In the genomic region with DNA sequence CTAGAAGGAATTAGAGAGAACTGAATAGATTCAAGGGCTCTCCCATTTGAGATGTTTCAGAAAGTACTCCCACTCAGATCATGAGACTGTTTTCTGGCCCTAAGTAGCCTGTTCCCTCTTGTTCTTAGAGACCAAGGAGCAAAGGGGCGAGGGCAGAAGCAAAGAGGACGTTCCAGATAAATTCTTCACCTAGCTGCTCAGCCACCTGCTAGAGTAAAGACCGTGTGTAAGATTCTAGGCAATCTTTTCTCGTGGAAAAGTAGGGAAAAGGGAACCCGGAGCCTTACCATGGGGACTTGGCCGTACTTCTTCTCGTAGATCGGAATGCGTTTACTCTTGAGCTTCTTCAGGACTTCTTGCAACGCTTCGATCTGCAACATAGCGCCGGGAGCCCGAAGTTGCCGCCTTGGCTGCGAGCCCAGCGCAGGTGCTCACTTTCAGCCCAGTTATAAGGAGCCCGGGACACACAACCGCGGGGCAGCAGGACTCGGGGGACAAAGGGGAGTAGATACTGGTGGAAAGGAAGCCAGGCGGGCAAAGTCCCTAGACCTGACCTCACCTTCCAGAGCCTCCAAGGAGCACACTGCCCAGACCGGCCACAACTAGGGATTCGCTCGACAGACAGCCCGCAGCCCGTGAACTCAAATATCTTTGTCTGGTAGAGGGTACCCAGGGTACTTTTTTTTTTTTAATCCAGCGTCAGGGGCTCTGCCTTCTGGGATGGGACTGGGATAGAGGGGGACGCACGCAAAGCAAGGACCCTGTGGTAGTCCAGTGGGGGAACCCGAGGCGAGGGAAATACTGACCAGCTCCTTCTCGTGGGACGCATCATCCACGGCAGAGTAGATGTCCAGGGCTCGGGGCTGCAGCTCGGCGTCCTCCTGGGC, we compare ENCODE assay signal across 9 mouse cellular contexts. TPM values are rescaled to one million over a fixed set of nuclear protein-coding genes. Genes with fewer than 3 reads are reported as not detected.
DNase-seq lines count a peak whose midpoint lies in the region; ATAC-seq and TF ChIP-seq lines count a peak whose summit lies in the region.
"Had no signal": no experiment of that assay in that cellular context is flagged by ENCODE, and none has a peak within 500 bp of the region (broad histone marks: within the 10 kb centered on the region; RNA-seq: fewer than 3 reads in every experiment).

No protein-coding gene starts in this region.

- H3K9ac ChIP-seq in lung, embryonic 16.5 days (ENCODE audit: low read length), result no peak overlapping the region
- no peak overlapping the region for H3K9ac ChIP-seq in kidney, postnatal 0 days (ENCODE audit: low read depth, low read length)

- no peaks in the 10 kb centered on the region for H3K36me3 ChIP-seq in lung, embryonic 16.5 days (ENCODE audit: control insufficient read depth, insufficient read depth, low read length)
- no peaks in the 10 kb centered on the region for H3K36me3 ChIP-seq in kidney, postnatal 0 days (ENCODE audit: insufficient read depth, low read length)

- DNase-seq in cerebellum, adult 9-11 months, result peak; percentile 1
- no peak for DNase-seq in cerebellum, adult 11 months
- no peak for DNase-seq in lung, postnatal 36 days
- no peak for DNase-seq in kidney, postnatal 0 days (ENCODE audit: low spot score)
- DNase-seq in gastrocnemius, postnatal 25 days, result no peak
- DNase-seq in layer of hippocampus, postnatal 10 days (ENCODE audit: low spot score in 2 of 2), result no peak

- H3K4me1 ChIP-seq in lung, embryonic 16.5 days (replicated peaks; ENCODE audit: control insufficient read depth, insufficient read depth, low read length), result 0 out of 2 replicates have a peak, but pooled peaks cover 2% of the 10 kb centered on the region
- 0 out of 2 replicates have a peak, but pooled peaks cover 4% of the 10 kb centered on the region for H3K4me1 ChIP-seq in kidney, postnatal 0 days (replicated peaks; ENCODE audit: insufficient read depth, low read length)
- H3K4me1 ChIP-seq in olfactory bulb, adult 2 months (ENCODE audit: control insufficient read depth, insufficient read depth, low read length), result peaks cover 8% of the 10 kb centered on the region; the same call in 1 of the 2 replicates

- H3K9me3 ChIP-seq in lung, embryonic 16.5 days (ENCODE audit: control insufficient read depth, low read length), result no peaks in the 10 kb centered on the region
- H3K9me3 ChIP-seq in kidney, postnatal 0 days (replicated peaks; ENCODE audit: low read length), result no peaks in the 10 kb centered on the region

- H3K4me3 ChIP-seq in lung, embryonic 16.5 days (ENCODE audit: low read length), result no peak overlapping the region
- no peak overlapping the region for H3K4me3 ChIP-seq in kidney, postnatal 0 days (replicated peaks; ENCODE audit: low read depth, low read length)
- peak overlapping the region; percentile 35 for H3K4me3 ChIP-seq in olfactory bulb, adult 2 months (ENCODE audit: insufficient read depth, low read depth, low read length)

- H3K4me2 ChIP-seq in lung, embryonic 16.5 days (ENCODE audit: low read depth, low read length), result peak overlapping the region; percentile 25; the same call in 1 of the 2 replicates
- peak overlapping the region; percentile 34 for H3K4me2 ChIP-seq in kidney, postnatal 0 days (ENCODE audit: low read length)

- H3K27ac ChIP-seq in lung, embryonic 16.5 days (ENCODE audit: low read length), result no peak overlapping the region
- no peak overlapping the region for H3K27ac ChIP-seq in kidney, postnatal 0 days
- no peak overlapping the region for H3K27ac ChIP-seq in olfactory bulb, adult 2 months (ENCODE audit: insufficient read depth, low read depth, low read length)

- ATAC-seq in lung, embryonic 16.5 days (ENCODE audit: low read depth), result no peak
- no peak for ATAC-seq in kidney, postnatal 0 days (replicated peaks; ENCODE audit: low FRiP score, low read depth)

- no peak for TF ChIP-seq POLR2A in olfactory bulb, adult 2 months (IDR thresholded peaks at IDR 0.05; ENCODE audit: insufficient read depth, low read depth, low read length)

- no peak for TF ChIP-seq CTCF in kidney, postnatal 0 days (IDR thresholded peaks at IDR 0.05; ENCODE audit: low read depth)
- no peak for TF ChIP-seq CTCF in olfactory bulb, adult 2 months (IDR thresholded peaks at IDR 0.05; ENCODE audit: insufficient read depth, low read depth, low read length)

- peaks cover 22% of the 10 kb centered on the region for H3K27me3 ChIP-seq in lung, embryonic 16.5 days (ENCODE audit: control insufficient read depth, insufficient read depth, low read depth, low read length)
- peaks cover 18% of the 10 kb centered on the region for H3K27me3 ChIP-seq in kidney, postnatal 0 days (ENCODE audit: insufficient read depth, low read length)

- 7% methylated on average over 38 of the region's 38 CpGs for WGBS in lung, embryonic 16.5 days
- 6% methylated on average over 36 of the region's 38 CpGs for WGBS in kidney, postnatal 0 days
- 6% methylated on average over 38 of the region's 38 CpGs for WGBS in olfactory bulb, adult 2 months

RNA-seq across cellular contexts. Expression of gene Cartpt, which starts 1.0 kb away (rescaled TPM):
- polyA plus RNA-seq in lung, embryonic 16.5 days (2015; fragmentation: Nextera tagmentation; extraction: Ambion mirVana), result 1.1 and 1.4 TPM in 2 replicates
- polyA plus RNA-seq in kidney, postnatal 0 days (2015; fragmentation: Nextera tagmentation; extraction: Ambion mirVana), result 0.16 TPM in 1 of 2 replicates, not detected in the other
- polyA plus RNA-seq in olfactory bulb, adult 2 months (2012; ENCODE audit: insufficient read depth, insufficient read length, low replicate concordance, missing spikeins), result not detected in 2 replicates
- not detected for total RNA-seq in gastrocnemius, postnatal 25 days (2021)
- total RNA-seq in layer of hippocampus, postnatal 10 days (2021), result 1 to 10 TPM; 2.7 TPM
- polyA plus RNA-seq: spleen, adult 2 months had no signal
